Mouse (Mus musculus) inflammation-experienced regulatory T-cells, adult 6 months (primary cell): ENCODE measurements around the gene Vezf1. TPM values are rescaled to one million over a fixed set of nuclear protein-coding genes. Genes with fewer than 3 reads are reported as not detected.

Experiments
- ATAC-seq: one replicate; pipeline ENCODE4 v1.8.0; 2017
- polyA plus RNA-seq, 3 experiments: library from polyadenylated mRNA; unstranded; fragments of 100-300 nt; shearing (Covaris generic); gene quantifications; one replicate each; pipeline ENCODE4 v1.2.1; 2017

Vezf1 gene
- polyA plus RNA-seq, 3 experiments from 2014 or later = 19.3 to 25.6 (median 21.5) TPM

- ATAC-seq = no peak
These were observed 58.3 kb downstream of the Vezf1 start for GRCm38 (mm10) chr11:88126306-88126793.

DNA sequence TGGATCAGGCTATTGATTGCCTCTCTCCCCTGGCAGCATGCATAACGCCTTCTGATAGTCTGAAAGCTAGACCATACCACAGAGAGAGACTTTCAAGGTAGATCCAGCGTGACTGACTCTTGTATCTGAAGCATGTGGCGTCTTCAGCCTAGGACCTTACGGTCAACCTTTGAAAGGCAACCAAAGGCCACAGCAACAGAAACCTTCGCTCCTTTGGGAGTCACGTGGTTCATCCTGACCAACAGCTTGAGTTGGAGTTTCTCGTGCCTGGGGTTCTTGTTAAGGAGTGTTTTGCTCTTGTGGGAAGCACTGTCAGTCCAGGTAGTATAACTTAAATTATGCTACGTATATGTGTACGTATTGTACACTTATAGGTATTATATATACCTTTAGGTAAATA lies 60.4 kb downstream of the Vezf1 start:
- no peak for ATAC-seq

- no peak for ATAC-seq
These were observed 61.2 kb downstream of the Vezf1 start for GRCm38 (mm10) chr11:88129281-88129680.

GRCm38 (mm10) chr11:88129935-88130334 lies 61.9 kb downstream of the Vezf1 start:
- no peak for ATAC-seq

- peak; percentile 56 for ATAC-seq
These were observed 63.8 kb downstream of the Vezf1 start for GRCm38 (mm10) chr11:88131847-88132246.

Other genes starting within 250 kb of the Vezf1 start
- not detected for gene Lpo, start 240.0 kb upstream of the Vezf1 start, polyA plus RNA-seq
- gene Mks1, start 215.1 kb upstream of the Vezf1 start, polyA plus RNA-seq = 10 to 100 TPM in 1 of 3 experiments, 1 to 10 TPM in 2; 5.0 to 11.2 (median 5.6) TPM
- gene Epx, start 192.7 kb upstream of the Vezf1 start, polyA plus RNA-seq = not detected
- gene Olfr462, start 176.0 kb upstream of the Vezf1 start, polyA plus RNA-seq = not detected
- not detected for gene Olfr463, start 170.9 kb upstream of the Vezf1 start, polyA plus RNA-seq
- not detected for gene Olfr464, start 147.3 kb upstream of the Vezf1 start, polyA plus RNA-seq
- 1 to 10 TPM; 1.7 to 7.1 (median 3.9) TPM for gene Dynll2, start 80.7 kb upstream of the Vezf1 start, polyA plus RNA-seq
- gene Srsf1, start 20.9 kb upstream of the Vezf1 start, polyA plus RNA-seq = 10 to 100 TPM; 40.8 to 52.4 (median 50.5) TPM
- gene Cuedc1, start 29.8 kb downstream of the Vezf1 start, polyA plus RNA-seq = 1 to 10 TPM; 2.0 to 6.4 (median 5.2) TPM
- 100 to 1,000 TPM in 2 of 3 experiments, 10 to 100 TPM in 1; 75.3 to 134 (median 101) TPM for gene Mrps23, start 136.1 kb downstream of the Vezf1 start, polyA plus RNA-seq
- not detected for gene Ccdc182, start 225.8 kb downstream of the Vezf1 start, polyA plus RNA-seq